Mouse (Mus musculus): ENCODE data around the gene Oxsm. TPM values are rescaled to one million over a fixed set of nuclear protein-coding genes. Genes with fewer than 3 reads are reported as not detected.

The Oxsm gene
- polyA plus RNA-seq, 1 experiment, result 3.7 TPM

- no peaks in the 10 kb centered on the region for H3K79me2 ChIP-seq (ENCODE audit: control insufficient read depth, insufficient read depth)
- no peak overlapping the region for H3ac ChIP-seq (ENCODE audit: control insufficient read depth, insufficient read length)
- no peaks in the 10 kb centered on the region for H3K36me3 ChIP-seq (ENCODE audit: control insufficient read depth, insufficient read depth)
- TF ChIP-seq MAX (IDR thresholded peaks at IDR 0.05; ENCODE audit: low read depth) (no peak), USF1 (IDR thresholded peaks at IDR 0.05; ENCODE audit: low read depth) (no peak), POLR2A (IDR thresholded peaks at IDR 0.05; ENCODE audit: insufficient read length, low read depth) (no peak), TCF3 (IDR thresholded peaks at IDR 0.05; ENCODE audit: insufficient read length, low read depth) (no peak), SRF (IDR thresholded peaks at IDR 0.05; ENCODE audit: control insufficient read depth, insufficient read length, low read depth) (no peak), CEBPB (IDR thresholded peaks at IDR 0.05; ENCODE audit: insufficient read depth, poor library complexity, severe bottlenecking) (no peak), E2F4 (IDR thresholded peaks at IDR 0.05; ENCODE audit: insufficient read depth) (no peak), MYOG (IDR thresholded peaks at IDR 0.05; ENCODE audit: control insufficient read depth in 1 of 3, insufficient read depth in 1 of 3, insufficient read length in 2 of 3, low read depth in 2 of 3) (no peak), POLR2AphosphoS2 (IDR thresholded peaks at IDR 0.05; ENCODE audit: insufficient read length, low read depth) (no peak), REST (IDR thresholded peaks at IDR 0.05; ENCODE audit: insufficient read depth, insufficient read length) (no peak), TCF12 (IDR thresholded peaks at IDR 0.05; ENCODE audit: insufficient read depth, poor library complexity, severe bottlenecking) (no peak), MYOD1 (IDR thresholded peaks at IDR 0.05; ENCODE audit: control insufficient read depth in 1 of 3, insufficient read length in 2 of 3, low read depth in 2 of 3) (no peak)
- no peak overlapping the region for H3K4me3 ChIP-seq
- no peak overlapping the region for H3K4me2 ChIP-seq (ENCODE audit: low read depth)
- H3K27me3 ChIP-seq (ENCODE audit: control insufficient read depth, insufficient read depth, insufficient read length), result no peaks in the 10 kb centered on the region
Observed at GRCm38 (mm10) chr14:16292371-16292770, 42.8 kb upstream of the Oxsm start.

DNA sequence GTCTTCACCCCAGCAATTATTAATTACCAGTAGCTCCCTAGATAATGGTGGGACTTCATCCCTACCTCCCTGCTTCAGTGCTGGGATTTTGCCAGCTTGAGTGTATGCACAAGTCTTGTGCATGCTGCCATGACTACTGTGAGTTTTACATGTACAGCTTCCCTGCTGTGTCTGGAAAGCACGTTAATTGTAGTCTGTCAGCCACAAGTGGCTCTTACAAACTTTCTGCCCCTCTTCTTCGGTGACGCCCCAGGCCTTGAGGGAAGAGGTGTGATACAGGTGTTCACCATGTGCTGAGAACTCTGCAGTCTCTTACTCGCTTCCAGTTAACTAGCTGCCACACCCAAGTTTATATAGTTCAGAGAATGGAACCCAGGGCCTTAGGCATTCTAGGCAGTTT is 34.4 kb upstream of the Oxsm start:
- Histone ChIP-seq H3K36me3 (ENCODE audit: control insufficient read depth, insufficient read depth) (no peaks in the 10 kb centered on the region), H3K4me2 (ENCODE audit: low read depth) (no peak overlapping the region), H3K4me3 (no peak overlapping the region), H3ac (ENCODE audit: control insufficient read depth, insufficient read length) (no peak overlapping the region), H3K27me3 (ENCODE audit: control insufficient read depth, insufficient read depth, insufficient read length) (no peaks in the 10 kb centered on the region), H3K79me2 (ENCODE audit: control insufficient read depth, insufficient read depth) (no peaks in the 10 kb centered on the region)
- TF ChIP-seq SRF (IDR thresholded peaks at IDR 0.05; ENCODE audit: control insufficient read depth, insufficient read length, low read depth), result no peak
- no peak for TF ChIP-seq POLR2AphosphoS2 (IDR thresholded peaks at IDR 0.05; ENCODE audit: insufficient read length, low read depth)
- TF ChIP-seq TCF3 (IDR thresholded peaks at IDR 0.05; ENCODE audit: insufficient read length, low read depth), result no peak
- no peak for TF ChIP-seq REST (IDR thresholded peaks at IDR 0.05; ENCODE audit: insufficient read depth, insufficient read length)
- TF ChIP-seq TCF12 (IDR thresholded peaks at IDR 0.05; ENCODE audit: insufficient read depth, poor library complexity, severe bottlenecking), result no peak
- TF ChIP-seq MYOD1 (IDR thresholded peaks at IDR 0.05; ENCODE audit: control insufficient read depth in 1 of 3, insufficient read length in 2 of 3, low read depth in 2 of 3), result no peak
- TF ChIP-seq MYOG (IDR thresholded peaks at IDR 0.05; ENCODE audit: control insufficient read depth in 1 of 3, insufficient read depth in 1 of 3, insufficient read length in 2 of 3, low read depth in 2 of 3), result no peak
- TF ChIP-seq MAX (IDR thresholded peaks at IDR 0.05; ENCODE audit: low read depth), result no peak
- no peak for TF ChIP-seq POLR2A (IDR thresholded peaks at IDR 0.05; ENCODE audit: insufficient read length, low read depth)
- TF ChIP-seq USF1 (IDR thresholded peaks at IDR 0.05; ENCODE audit: low read depth), result no peak
- no peak for TF ChIP-seq CEBPB (IDR thresholded peaks at IDR 0.05; ENCODE audit: insufficient read depth, poor library complexity, severe bottlenecking)
- no peak for TF ChIP-seq E2F4 (IDR thresholded peaks at IDR 0.05; ENCODE audit: insufficient read depth)

- Histone ChIP-seq H3K36me3 (ENCODE audit: control insufficient read depth, insufficient read depth) (no peaks in the 10 kb centered on the region), H3K4me3 (no peak overlapping the region), H3K79me2 (ENCODE audit: control insufficient read depth, insufficient read depth) (no peaks in the 10 kb centered on the region), H3ac (ENCODE audit: control insufficient read depth, insufficient read length) (no peak overlapping the region), H3K4me2 (ENCODE audit: low read depth) (no peak overlapping the region), H3K27me3 (ENCODE audit: control insufficient read depth, insufficient read depth, insufficient read length) (no peaks in the 10 kb centered on the region)
- TF ChIP-seq REST (IDR thresholded peaks at IDR 0.05; ENCODE audit: insufficient read depth, insufficient read length) (no peak), POLR2A (IDR thresholded peaks at IDR 0.05; ENCODE audit: insufficient read length, low read depth) (no peak), CEBPB (IDR thresholded peaks at IDR 0.05; ENCODE audit: insufficient read depth, poor library complexity, severe bottlenecking) (no peak), USF1 (IDR thresholded peaks at IDR 0.05; ENCODE audit: low read depth) (no peak), TCF12 (IDR thresholded peaks at IDR 0.05; ENCODE audit: insufficient read depth, poor library complexity, severe bottlenecking) (no peak), TCF3 (IDR thresholded peaks at IDR 0.05; ENCODE audit: insufficient read length, low read depth) (no peak), POLR2AphosphoS2 (IDR thresholded peaks at IDR 0.05; ENCODE audit: insufficient read length, low read depth) (no peak), MYOD1 (IDR thresholded peaks at IDR 0.05; ENCODE audit: control insufficient read depth in 1 of 3, insufficient read length in 2 of 3, low read depth in 2 of 3) (no peak), MAX (IDR thresholded peaks at IDR 0.05; ENCODE audit: low read depth) (no peak), E2F4 (IDR thresholded peaks at IDR 0.05; ENCODE audit: insufficient read depth) (no peak)
Observed at GRCm38 (mm10) chr14:16279196-16279595, 29.6 kb upstream of the Oxsm start.

DNA sequence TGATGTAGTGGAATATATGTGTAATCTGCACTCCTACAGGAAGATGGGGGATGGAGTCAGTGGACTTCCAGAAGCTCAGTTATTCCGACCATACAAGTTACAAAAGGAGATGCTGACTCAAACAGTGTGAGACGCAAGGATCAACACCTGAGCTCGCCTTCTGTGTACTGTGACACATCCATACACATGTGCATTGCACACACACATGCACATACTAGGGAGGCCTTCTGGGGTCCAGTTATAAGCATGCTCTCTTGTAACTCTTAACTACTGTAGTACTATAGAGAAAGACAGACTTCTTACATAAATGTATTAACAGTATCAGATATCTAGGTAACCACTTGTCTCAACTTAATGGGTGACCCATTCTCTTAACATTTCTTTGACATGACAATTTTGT is 24.1 kb upstream of the Oxsm start:
- no peak for TF ChIP-seq USF1 (IDR thresholded peaks at IDR 0.05; ENCODE audit: low read depth)
- no peak for TF ChIP-seq MYOG (IDR thresholded peaks at IDR 0.05; ENCODE audit: control insufficient read depth in 1 of 3, insufficient read depth in 1 of 3, insufficient read length in 2 of 3, low read depth in 2 of 3)
- Histone ChIP-seq H3K27me3 (ENCODE audit: control insufficient read depth, insufficient read depth, insufficient read length) (no peaks in the 10 kb centered on the region), H3K4me3 (no peak overlapping the region), H3K36me3 (ENCODE audit: control insufficient read depth, insufficient read depth) (peaks cover 8% of the 10 kb centered on the region), H3K79me2 (ENCODE audit: control insufficient read depth, insufficient read depth) (no peaks in the 10 kb centered on the region), H3K4me2 (ENCODE audit: low read depth) (no peak overlapping the region), H3ac (ENCODE audit: control insufficient read depth, insufficient read length) (no peak overlapping the region)

DNA sequence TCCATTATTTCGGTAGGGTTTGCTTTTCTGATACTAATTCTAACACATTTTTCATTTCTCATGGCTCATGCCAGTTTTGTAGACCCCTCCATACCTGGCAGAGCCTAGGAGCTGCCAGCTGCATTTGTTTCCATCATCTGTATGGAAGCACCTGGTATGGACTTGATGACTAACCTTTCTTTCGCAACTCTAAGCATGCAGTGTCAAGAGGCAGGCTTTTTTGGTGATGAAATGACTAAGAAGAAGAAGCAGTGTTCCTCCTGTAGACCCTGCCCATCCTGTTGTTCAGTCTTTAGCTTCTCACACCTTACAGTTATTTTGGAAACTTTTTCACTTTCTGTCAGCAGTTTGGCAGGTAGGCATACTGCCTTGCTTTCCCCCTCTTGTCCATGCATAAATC is 20.2 kb upstream of the Oxsm start:
- Histone ChIP-seq H3K4me2 (ENCODE audit: low read depth) (no peak overlapping the region), H3ac (ENCODE audit: control insufficient read depth, insufficient read length) (no peak overlapping the region), H3K36me3 (ENCODE audit: control insufficient read depth, insufficient read depth) (peaks cover 14% of the 10 kb centered on the region), H3K4me3 (no peak overlapping the region), H3K27me3 (ENCODE audit: control insufficient read depth, insufficient read depth, insufficient read length) (no peaks in the 10 kb centered on the region), H3K79me2 (ENCODE audit: control insufficient read depth, insufficient read depth) (no peaks in the 10 kb centered on the region)
- TF ChIP-seq E2F4 (IDR thresholded peaks at IDR 0.05; ENCODE audit: insufficient read depth) (no peak), REST (IDR thresholded peaks at IDR 0.05; ENCODE audit: insufficient read depth, insufficient read length) (no peak), TCF12 (IDR thresholded peaks at IDR 0.05; ENCODE audit: insufficient read depth, poor library complexity, severe bottlenecking) (no peak), USF1 (IDR thresholded peaks at IDR 0.05; ENCODE audit: low read depth) (no peak), TCF3 (IDR thresholded peaks at IDR 0.05; ENCODE audit: insufficient read length, low read depth) (no peak), CEBPB (IDR thresholded peaks at IDR 0.05; ENCODE audit: insufficient read depth, poor library complexity, severe bottlenecking) (no peak), MAX (IDR thresholded peaks at IDR 0.05; ENCODE audit: low read depth) (no peak), POLR2AphosphoS2 (IDR thresholded peaks at IDR 0.05; ENCODE audit: insufficient read length, low read depth) (no peak), MYOG (IDR thresholded peaks at IDR 0.05; ENCODE audit: control insufficient read depth in 1 of 3, insufficient read depth in 1 of 3, insufficient read length in 2 of 3, low read depth in 2 of 3) (no peak), SRF (IDR thresholded peaks at IDR 0.05; ENCODE audit: control insufficient read depth, insufficient read length, low read depth) (no peak), MYOD1 (IDR thresholded peaks at IDR 0.05; ENCODE audit: control insufficient read depth in 1 of 3, insufficient read length in 2 of 3, low read depth in 2 of 3) (no peak), POLR2A (IDR thresholded peaks at IDR 0.05; ENCODE audit: insufficient read length, low read depth) (no peak)

Measured in myocyte (in vitro differentiated cells).